Mouse (Mus musculus) yolk sac, embryonic 10.5 days (tissue): Measurements from ENCODE around the gene Spo11.

Experiments
- DNase-seq: peaks from one replicate; pipeline ENCODE4 v3.0.0-alpha.2; 2017; ENCODE audit warnings: low spot score

The Spo11 gene

DNA sequence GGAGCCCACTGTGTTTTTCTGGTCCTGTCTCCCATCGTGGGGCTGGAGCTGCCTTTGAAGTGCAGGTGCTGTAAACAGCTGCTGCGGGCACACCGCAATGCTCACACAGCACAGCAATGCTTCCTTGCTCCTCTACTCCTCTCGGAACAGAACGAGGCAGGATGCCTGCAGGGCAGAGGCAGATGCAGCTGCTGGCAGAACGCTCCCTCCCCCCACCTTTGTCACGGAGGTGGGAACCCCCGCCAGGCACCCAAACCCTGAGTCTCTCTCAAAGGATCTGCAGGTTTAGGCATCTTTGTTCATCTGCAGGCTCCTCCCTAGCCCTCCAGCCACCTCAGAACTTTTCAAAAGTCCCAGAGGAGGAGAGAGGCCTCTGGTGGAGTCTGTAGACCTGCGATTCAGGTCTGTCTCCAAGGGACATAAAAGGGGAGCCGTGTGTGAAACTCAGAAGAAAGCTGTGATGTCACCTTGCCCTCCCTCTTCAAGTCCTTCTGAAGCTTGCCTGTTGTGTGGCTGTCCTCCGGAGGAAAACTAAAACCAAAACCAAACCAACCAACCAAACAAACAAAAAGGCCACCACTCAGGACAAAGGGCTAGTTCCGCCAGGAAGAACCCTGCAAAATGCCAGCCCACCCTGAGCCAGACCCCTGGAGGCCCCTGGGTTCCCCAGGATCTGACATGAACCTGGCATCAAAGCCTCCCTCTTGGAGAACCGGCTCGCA, at the start of gene Spo11:
Gene Spo11 (plus strand): TSS at position 292 of the 722 bp plus-strand sequence.
- no peak for DNase-seq

DNA sequence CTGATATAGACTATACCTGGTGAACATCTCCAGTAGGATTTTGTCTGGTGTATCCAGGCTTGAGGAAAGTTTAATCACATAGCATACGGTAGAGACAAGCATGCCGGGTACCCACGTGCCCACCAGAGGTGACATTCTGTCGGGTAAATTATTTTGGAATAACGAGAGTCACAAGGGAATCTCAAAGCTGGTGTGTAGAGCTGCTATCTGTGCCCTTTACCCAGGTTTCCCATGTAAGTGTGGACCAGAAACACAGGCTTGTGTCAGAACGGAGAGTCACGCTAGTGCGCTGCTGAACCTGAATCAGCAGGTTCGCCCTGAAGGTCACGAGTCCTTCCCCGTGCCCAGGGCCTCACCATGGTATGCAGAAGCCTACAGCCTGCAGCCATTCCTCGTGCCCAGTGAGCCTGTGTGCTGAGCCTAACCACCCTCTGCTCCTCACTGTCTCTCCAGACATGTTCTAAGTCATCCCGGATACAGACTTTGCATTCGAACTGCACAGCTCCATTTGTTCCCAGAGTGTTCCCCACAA, 47.5 kb upstream of the Spo11 start:
- no peak for DNase-seq

GRCm38 (mm10) chr2:172931137-172931898, 46.2 kb upstream of the Spo11 start:
- DNase-seq = no peak

GRCm38 (mm10) chr2:172933631-172934419, 43.7 kb upstream of the Spo11 start:
- DNase-seq = peak; percentile 34

GRCm38 (mm10) chr2:172934420-172934788, 43.1 kb upstream of the Spo11 start:
- DNase-seq = no peak

GRCm38 (mm10) chr2:172934891-172935740, 42.4 kb upstream of the Spo11 start:
- peak; percentile 40 for DNase-seq

- no peak for DNase-seq
Measured at GRCm38 (mm10) chr2:172935776-172936562, 41.5 kb upstream of the Spo11 start.

GRCm38 (mm10) chr2:172936844-172937243, 40.7 kb upstream of the Spo11 start:
- no peak for DNase-seq

DNA sequence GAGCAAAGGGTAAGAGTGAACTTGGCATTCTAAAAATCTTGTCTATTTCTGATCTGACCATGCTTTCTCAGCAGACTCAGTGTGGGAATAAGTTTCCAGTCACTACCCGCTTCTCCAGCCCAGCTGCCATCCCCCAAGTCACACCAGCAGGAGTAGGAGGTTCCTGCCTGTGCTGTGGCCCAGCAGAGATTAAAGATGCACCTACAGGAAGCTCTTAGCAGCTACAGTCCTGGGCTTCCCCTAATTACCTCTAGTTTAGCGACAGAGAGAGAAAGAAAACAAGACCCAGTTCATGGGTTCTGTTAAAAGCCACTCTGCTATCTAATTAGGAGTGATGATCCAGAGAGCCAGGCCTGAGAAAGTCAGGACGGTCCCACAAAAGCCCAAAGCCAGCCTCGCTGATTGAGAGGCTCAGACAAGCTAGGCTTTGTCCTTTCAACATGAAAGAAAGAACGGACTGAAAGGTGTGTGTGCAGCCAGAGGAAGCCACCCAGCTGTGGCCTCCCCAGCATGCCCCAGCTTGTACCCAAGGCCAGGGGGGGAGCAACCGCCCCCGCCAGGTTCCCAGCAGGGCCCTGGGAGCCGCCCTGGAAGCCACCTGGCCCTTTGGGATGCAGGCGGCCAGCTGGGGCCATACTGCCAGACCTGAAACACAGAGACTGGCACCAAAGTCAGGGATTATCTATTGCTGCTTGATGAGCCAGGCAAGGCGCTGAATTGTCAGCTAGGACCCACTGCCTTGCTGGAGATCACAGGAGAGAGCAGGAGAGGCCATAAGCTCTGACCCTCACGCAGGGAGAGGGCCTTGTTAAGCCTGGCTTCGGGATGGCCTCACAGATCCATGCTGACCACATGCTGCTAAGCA, 39.9 kb upstream of the Spo11 start:
- DNase-seq = no peak

- DNase-seq = peak; percentile 77
Measured at GRCm38 (mm10) chr2:172938761-172939638, 38.5 kb upstream of the Spo11 start.

DNA sequence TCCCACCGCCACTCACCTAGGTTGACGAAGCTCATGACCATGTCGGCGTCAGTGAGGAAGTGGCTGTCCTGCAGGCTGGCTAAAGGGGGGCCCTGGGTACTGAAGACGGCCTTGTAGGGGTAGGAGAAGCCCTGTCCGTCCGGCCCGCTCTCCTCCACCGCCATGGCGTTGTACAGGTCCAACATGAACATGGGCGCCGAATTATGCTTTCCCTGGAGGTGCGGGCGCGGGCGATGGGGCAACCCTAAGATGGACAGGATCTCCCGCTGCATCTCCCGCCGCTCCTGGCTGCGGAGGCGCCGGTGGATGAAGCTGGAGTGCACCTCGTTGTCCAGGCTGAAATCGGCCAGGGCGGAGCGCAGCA, 37.9 kb upstream of the Spo11 start:
- DNase-seq = no peak

DNA sequence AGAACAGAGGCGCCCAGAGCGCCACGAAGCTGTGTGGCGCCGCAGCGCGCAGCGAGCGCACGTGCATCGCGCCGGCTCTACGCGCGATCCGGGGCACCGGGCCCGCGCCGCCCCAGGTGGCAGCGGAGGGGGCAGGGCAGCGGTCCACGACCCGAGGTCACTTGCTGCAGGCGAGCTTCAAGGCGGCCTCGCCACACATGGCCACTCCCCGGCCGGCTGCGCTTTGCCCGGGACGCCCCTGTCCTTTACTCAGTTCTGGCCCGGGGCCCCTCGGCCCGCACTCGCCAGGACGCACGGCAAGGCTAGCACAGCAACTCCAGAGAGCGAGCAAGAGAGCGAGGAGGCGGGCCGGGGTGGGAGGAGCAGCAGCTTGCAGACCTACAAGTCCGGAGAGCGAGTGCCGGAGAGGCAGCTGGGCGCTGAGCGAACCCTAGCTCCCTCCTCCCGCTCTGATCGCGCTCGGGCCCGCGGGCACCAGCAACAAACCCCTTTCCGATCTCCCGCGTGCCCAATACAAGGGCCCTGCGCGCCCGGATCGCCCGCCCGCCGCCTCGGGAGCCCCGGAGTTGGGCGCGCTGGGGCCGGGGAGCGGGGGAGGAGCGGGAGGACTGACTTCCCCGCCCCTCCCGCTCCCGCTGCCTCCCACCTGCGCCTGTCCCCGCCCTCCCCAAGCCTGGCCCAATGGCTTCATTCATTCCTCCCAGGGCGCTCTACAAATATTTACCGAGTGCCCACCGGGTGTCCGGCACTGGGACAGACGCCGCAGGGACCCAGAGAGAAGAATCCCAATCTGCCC, 37.3 kb upstream of the Spo11 start, which contains the start of gene Bmp7:
Gene Bmp7 (minus strand): TSS at position 319 of the 796 bp plus-strand sequence.
- DNase-seq = peak; percentile 94

- no peak for DNase-seq
Measured at GRCm38 (mm10) chr2:172940799-172941163, 36.7 kb upstream of the Spo11 start.

DNA sequence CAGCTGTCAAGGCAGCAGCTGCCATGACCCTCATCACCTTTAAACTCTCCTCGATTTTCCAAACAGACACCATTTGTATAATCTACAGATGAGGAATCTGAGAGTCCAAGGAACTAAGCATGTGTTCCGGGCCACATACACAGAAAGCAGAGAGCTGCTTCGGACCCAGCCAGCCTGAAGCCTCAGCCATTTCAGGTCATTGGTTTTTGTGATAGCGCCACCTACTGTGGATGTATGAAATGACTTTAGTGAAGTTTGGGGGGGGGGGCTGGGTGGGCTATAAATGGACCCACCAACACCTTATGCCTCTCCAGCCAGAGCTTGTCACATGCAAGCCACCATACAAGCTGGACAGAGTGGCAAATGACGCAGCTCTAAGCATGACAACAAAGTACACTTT, 28.4 kb upstream of the Spo11 start:
- no peak for DNase-seq

DNA sequence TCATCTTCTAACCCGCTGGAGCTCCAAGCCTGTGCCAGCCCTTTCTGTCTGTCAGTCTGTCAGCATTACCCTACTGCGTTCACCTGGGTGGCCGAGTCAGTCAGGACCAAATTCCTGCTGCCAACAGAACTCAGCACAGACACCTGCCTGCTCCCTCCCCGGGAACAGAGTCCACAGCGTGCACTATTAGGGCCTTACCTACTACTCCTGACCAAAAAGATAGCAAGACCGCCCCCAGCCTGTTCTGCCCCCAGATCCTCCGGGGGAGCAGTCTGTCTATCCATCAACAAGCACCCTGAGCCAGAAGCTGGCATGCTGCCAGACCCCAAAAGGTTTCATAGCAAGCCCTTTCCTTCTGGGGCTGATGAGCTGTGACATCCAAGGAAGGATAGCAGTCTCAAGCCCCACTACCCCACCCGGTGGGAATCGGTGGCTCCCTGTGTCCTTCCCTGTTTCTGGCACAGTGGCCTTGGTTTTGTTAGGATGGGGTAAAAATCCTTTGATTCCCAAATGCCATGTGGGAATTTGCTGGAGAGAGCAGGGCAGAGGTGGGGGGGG, 27.3 kb upstream of the Spo11 start:
- DNase-seq = no peak

DNA sequence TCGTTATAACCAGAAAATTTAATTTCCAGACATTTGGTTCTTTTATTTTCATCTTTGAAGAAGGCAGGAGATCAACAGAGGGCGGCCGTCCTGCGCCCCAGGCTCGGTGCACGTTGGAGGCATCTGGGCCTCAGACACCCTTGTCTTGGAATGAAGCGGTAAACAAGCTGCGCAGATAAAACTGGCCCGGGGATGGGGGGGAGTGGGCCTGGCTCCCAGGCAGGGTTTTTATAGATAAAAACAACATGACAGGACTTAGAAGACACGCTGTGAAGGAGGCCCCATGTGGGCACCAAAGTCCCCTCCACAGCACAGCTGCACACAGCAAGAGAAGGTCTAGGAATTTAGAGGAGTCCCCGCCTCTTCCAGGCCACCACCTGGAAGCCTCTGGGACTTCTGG, 26.8 kb upstream of the Spo11 start:
- DNase-seq = no peak

GRCm38 (mm10) chr2:172951976-172952375, 25.5 kb upstream of the Spo11 start:
- no peak for DNase-seq

DNA sequence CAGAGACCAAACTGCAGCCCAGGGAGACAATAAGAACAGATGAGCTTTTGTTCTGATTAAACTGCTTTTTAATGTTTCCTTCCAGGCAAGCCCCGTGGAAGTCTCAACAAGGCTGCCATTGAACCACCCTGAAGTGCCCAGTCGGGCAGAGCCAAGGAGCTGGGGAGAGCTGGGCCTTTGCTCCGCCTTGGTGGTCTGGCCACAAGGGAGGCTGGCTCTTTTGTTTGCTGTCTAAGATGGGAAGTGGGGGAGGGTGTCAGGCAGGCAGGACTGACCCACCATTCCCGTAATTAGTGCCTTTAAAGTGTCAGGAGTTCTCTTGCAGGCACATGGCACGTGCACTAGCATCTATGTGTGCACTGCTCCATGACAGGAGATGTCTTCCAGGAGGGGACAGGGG, 18.9 kb upstream of the Spo11 start:
- DNase-seq = no peak
